Mouse (Mus musculus) NIH3T3 (cell line): ENCODE measurements at regions not wholly inside any gene's neighbourhood (a gene's known extent, or its start where the extent isn't known, plus 50 kb on each side); places are given as distances from the start of the nearest gene placed in this dataset.
A peak's percentile ranks its signal among the peaks of the same experiment; 100 is the strongest.

Experiments
- DNase-seq: peaks from one replicate; pipeline ENCODE4 v3.0.0-alpha.2; 2012; ENCODE audit warnings: low read depth

DNA sequence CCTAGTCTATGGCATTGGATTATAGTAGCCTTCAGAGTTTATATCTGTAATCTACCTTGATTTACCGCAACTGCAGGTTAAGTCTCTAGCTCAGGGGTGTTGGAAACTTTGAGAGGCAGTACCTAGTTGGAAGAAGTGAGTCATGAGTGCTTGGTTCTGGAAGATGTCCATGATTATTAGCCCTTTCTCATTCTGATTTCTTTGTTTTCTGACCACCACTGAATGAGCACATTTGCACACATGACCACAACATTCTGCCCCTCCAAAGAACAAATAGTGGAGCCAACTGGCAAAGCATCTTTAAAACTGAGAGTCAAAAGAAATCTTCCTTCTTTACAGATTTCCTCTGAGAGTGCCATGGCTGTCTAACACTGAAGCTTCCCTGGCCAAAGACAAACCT is 95.5 kb upstream of the Dcn start:
- peak; percentile 32 for DNase-seq

DNA sequence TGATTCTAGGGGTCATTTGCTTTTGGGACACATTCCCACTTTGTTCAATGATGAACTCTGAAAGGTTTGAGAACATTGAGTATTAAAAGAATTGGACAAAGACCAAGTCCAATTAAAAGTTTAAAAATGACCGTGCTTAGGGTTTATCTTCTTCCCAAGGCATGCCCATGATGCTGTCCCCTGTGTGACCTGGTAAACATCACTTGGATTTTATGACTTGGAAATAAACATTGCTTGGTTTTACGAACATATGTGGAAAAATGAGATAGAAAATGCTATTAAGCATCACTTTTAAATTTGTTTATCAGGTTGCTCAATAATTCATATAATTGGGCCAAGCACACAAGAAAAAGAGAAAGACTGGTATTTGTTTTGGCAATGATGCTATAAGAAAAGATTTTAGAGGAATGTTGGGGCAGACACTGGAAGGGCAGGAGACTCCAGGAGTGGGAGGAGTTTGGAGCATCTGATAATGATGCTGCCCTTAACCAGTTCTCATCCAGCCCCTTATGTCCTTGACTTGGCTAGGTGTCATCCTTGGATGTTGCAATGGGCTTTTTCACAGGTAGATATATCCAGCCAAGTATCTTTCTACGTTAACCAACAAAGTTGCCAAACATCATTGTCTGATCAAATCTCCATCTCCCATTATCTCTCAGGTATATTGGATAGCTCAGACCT is 92.1 kb upstream of the Dcn start:
- no peak for DNase-seq

DNA sequence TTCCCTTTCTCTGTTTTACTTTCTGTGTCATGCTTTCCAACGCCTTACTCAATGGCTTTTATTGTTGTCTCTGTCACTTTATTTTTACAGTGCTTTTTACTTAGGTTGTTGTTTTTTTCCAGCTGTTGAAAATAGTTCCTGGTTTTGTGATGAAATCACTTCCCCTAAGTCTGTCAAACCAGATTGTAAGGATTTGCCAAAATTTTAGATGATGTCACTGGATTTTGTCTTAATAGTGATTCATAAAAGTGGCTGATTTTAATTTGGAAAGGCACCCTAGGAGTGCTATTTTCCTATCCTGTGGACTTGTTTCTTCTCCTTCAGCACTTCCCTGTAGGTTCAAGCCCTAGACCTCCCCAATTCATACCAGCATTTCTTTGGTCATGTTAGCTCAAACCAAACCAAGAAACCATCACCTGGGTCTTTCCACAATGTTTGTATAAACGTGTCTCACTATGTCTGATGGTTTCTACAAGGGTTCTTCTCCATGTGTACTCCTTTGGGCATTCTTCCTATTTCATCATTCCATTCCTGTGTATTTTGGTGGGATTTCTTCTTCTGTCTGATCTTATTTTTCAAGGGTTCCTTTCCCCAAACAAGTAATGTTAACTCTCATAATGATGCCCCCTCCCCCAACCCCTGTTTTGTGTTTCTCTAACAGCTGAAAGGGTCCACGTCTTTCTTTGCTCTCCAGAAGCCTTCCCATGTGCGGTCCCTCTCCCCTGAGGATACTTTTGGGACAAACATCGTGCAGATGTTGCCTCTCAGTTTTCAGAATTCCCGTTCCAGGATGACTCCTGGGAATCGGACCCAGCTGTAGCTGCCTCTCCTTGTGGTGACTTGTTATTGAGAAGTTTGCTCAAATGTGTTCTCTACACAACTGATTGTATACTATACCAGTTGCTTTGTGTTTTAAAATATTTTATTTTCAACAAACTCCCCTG is 89.5 kb upstream of the Dcn start:
- DNase-seq: peak; percentile 57

DNA sequence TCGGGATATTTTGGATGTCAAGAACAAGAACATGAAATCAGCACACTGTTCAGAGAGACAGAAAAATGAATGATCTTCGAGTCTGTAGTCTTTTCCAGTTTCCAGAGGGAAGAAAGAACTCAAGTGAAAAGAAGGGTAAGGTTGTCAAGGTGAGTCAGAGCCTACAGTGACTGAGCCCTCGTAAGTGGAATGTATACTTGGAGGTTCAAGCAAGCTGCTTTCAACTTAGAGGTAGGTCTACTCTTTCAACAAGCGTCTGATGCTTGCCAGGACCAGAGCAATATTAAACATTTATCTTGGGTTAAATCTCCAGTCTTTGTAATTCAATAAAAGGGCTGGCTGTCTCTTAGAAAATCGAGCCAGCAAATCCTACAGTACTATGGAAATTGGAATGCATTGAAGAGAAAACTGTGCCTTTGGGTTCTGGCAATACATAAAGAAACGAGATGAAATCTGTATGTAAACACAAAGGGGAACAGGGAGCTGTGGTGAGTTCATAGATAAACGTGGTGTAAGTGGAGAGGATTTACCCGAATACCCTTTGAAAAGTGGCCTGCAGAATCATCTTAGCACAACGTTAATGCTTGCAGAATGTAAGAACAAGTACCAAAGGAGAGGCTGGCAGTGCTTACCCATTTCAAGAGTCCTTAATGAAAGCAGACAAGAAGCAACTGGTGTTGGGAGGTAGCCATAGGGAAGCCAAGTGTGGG is 82.2 kb upstream of the Dcn start:
- DNase-seq: no peak

DNA sequence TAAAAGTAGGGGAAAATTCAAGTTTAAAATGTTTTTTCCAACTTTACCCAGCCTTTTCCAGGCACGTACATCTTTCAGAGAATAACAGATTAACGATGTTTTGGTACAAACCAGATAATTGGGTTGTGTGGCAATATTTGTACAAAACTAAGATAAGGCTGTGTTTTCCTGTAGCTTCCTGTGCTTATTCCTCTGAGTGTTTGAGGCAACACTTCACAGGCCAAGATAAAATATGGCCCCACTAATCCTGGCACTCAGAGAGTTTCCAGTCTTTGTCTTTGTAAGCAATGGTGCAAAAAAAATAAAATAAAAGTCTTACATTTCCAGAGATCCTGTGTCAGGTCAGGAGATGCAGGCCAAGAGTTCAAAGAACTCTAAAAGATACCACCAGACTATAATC is 81.5 kb upstream of the Dcn start:
- DNase-seq: no peak

DNA sequence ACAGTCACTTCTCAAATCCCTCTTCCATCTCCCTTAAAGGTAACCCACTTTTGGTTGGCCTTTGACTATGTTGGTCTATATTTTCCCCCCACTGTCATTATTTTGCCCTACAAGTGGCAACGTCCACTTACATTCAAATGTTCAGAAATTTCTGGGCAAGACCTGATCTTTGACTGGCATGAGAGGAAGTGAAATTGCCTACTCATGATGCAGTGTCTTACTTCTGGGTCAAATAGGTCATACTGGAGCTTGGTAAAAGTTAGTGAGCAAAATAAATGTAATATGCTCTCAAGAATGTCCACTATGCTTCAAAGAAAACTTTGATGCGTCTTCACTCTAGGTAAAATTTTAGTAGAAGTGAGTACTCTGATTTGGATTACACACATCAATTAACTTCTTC is 76.9 kb upstream of the Dcn start:
- DNase-seq: no peak

DNA sequence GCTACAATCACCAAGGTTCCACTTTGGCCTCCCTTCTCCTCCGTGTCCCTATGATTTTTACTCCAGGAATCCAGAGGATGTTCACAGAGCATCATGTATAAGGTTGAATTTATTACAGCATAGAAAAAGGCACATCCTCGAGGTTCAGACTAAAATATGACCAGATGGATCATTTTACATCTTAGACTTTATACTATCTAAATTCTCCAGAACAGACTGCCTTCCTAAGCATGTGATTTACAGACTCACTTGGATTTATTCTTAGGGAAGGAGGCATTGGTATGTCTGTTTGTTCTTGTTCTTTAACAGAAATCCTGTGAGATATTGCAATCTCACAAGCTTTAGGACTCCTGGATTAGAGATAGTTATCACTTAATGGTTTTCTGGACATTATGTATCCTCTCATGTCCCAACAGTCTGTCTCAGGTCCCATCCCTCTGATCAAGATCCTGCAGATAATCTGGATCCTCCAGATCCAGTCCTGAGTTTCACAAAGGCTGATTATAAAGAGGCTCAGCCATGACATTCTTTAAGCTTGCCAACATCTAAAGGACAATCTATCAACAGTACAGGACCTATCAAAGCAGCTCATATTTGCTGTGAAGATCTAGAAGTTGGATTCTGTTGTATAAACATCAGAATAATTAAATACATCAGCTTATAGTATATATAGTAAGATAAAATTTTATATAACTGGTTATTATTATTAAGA is 75.2 kb upstream of the Dcn start:
- no peak for DNase-seq

DNA sequence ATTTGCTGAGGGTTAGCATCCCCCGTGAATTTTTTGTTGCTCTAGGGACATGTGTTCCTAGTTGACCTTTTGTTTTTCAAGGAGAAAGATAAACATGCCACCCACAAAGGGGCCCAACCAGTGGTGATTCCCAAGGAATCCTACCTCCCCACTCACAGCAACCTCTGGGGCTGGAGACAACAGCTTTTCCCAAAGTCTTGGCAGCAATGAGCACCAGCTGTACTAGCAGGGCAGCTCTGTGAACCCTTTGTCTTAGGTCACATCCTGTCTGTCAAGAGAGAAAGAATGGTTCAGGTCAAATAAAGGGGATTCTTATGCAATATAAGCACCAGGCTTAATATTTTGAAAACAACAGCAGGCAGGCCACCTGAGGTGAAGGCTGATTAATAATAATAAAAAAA is 70.2 kb upstream of the Dcn start:
- peak; percentile 63 for DNase-seq

DNA sequence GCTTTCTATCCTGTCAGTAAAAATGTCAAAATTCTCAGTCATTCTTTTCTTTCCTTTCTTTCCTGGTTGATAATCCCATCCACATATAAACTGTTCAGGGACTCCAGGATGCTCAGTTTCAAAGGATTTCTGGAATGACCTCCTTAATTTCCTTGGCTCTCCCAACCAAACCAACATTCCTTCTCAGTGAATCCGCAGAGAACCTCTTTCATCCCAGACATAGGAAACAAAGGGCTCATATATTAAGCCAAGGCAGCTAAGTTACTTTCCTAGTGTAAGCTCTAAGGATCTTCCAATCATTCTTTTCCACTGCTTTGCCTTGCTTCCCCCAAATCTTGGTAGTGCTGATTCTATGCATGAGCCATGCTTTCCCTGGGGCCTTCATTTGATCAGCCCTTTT is 69.5 kb upstream of the Dcn start:
- DNase-seq: peak; percentile 68

DNA sequence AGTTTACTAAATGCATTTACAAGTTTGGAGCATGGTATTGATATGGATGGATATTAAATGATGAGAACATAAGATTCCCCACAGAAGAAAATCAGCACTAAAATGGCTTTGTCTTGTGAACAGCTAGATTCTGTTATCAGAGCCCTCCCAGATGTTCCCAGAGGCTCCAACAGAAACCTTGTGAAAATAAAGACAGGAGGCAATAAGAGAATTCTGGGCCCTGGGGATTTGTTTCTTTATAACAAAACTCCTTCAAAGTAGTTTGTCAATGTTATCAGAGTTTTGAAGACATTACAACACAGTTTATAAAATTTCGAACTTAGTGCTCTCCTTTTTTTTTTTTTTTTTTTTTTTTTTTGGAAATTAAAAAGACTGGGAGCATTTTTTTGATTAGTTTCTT is 56.8 kb upstream of the Dcn start:
- no peak for DNase-seq

DNA sequence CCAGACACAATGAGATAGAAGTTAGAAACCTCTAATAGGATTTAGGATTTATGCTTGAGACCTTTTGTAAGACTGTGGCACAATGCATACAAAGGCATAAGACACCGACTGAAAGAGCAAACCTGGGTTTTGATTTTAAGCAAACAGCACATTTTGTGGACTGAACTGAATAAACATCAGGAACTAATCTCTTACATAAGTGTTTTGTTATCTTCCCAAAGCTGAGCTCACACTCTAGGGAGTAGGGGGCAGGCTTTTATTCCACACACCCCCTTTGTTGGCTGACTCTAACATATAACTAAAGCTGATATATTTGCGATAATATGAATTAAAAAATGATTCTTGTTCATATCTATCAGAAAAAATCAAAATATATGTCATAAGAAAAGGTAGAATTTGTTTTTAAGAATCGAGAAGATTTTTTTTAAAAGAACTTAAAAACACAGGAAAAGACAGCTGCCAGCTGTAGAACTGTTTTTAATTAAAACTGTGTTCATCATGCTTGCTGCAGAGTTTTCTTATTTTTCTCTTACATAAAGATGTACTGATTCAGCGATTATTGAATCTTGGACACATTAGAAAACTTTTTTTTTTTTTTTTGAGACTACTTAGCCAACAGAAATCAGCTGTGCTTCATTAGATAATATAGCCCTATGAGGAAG is 56.2 kb upstream of the Dcn start:
- DNase-seq: peak; percentile 63
